Mouse (Mus musculus): Measurements from ENCODE around the gene Insl3. TPM values are rescaled to one million over a fixed set of nuclear protein-coding genes. Genes with fewer than 3 reads are reported as not detected.

Gene Insl3
- polyA plus RNA-seq, 1 experiment from 2014 or later: 2.0 TPM

DNA sequence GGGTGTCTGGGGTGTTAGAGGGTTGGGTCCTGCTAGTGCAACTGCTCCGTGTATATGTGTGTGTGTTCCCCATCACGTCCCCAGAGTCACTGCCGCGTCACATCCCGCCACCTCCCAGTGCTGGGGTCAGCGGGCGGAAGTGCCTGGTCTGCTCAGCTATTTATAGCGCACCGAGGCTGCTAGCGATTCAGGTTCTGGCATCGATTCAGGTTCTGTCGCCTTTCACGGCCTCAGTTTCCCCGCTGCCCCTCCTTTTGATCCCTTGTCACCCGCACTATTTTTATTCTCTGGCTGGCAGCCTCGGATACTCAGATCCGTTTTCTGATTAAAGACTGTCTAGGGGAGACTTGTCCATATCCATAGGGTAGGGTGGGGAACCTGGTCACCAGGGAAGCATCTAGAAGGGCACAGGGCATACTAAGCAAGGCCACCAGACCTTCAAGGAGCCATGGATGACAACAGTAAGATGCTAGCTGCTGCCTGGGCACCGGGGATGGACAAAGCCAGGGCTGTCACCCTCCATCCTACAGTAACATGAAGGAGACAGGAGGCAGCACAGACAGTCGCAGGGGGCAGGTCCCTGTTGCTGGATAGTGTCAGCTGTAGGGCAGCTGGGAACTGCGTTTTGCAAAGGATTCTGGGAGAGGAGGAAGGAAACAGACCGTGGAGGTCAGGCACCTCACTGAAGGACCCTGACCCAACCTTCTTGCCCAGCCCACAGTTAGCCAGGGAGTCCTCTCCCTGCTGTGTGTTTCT, 20.6 kb upstream of the Insl3 start:
- H3K4me1 ChIP-seq: peaks cover 34% of the 10 kb centered on the region
- ATAC-seq (ENCODE audit: insufficient read depth, low FRiP score, low read depth): no peak
- no peak overlapping the region for H3K9ac ChIP-seq
- H3K9me3 ChIP-seq: no peaks in the 10 kb centered on the region
- H3K36me3 ChIP-seq: no peaks in the 10 kb centered on the region
- H3K27ac ChIP-seq: no peak overlapping the region
- WGBS: 2% methylated on average over 21 of the region's 21 CpGs
- H3K27me3 ChIP-seq (replicated peaks): peaks cover 22% of the 10 kb centered on the region; the same call in 1 of the 2 replicates
- H3K4me3 ChIP-seq (replicated peaks): no peak overlapping the region
- peak overlapping the region; percentile 39 for H3K4me2 ChIP-seq

DNA sequence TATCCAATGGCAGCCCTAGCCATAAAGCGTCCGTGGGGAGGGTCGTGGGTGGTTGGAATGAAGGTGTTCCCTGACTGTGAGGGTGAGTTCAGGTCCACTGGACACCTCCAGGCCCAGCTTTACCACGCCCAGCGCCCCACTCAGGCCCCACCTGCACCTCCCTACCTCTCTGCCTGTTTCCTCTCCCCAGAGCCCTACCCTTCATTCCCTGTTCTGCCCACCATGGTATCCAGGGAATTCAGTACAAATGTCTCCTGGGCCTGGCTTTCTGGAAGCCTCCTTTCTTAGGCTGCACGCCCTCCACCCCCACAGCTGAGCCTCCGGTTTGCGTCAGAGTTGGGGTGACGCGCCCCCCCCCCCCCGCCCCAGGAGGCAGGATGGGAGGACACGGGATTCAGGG, 18.8 kb upstream of the Insl3 start:
- ATAC-seq (ENCODE audit: insufficient read depth, low FRiP score, low read depth): no peak
- H3K9me3 ChIP-seq: no peaks in the 10 kb centered on the region
- WGBS: 13% methylated on average over 11 of the region's 12 CpGs
- peak overlapping the region; percentile 92 for H3K4me2 ChIP-seq
- H3K36me3 ChIP-seq: no peaks in the 10 kb centered on the region
- peaks cover 22% of the 10 kb centered on the region; the same call in 1 of the 2 replicates for H3K27me3 ChIP-seq (replicated peaks)
- no peak overlapping the region for H3K9ac ChIP-seq
- no peak overlapping the region for H3K27ac ChIP-seq
- H3K4me3 ChIP-seq (replicated peaks): peak overlapping the region; percentile 46
- H3K4me1 ChIP-seq: peaks cover 34% of the 10 kb centered on the region

DNA sequence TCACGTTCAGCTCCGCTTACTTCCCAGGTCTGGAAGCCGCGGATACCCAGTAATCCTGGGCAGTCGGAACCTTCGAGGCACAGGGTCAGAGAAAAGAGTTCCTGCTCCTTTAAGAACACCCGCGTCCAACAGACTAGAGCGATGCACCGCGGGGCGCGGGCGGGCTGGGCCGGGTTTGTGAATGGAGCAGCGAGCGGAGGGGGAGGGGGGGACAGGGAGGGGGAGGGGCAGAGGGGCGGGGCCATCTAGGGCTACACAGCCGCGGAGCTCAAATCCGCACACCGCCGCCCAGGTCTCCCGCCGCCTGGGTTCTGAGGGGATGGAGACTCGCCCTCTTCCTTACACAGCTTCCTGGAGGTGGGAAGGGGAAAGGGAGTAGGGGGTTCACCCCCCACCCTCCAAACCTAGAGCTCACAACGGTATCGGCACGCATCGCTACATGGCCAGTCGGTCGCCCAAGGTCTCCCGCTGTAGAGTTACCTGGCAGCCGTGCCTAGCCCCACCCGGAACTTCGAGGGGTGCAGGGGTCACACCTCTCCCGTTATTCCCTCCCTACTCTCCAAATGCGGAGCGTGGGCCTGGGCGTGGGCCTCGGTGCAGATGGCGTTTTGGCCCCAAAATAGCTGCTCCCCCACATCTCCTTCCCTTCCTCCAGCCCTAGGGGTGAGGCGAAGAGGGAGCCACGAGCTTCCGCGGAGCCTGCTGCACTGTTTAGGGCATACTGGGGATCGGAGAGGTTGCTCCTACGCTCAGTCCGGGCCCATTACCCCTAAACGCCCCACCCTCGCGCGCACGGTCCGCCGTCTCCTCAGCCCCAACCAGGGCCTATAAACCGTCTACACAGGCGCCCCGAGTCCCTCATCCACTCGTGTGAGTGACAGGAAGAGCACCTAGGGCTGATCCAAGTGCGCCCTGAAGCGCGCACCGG, 18.1 kb upstream of the Insl3 start:
- Histone ChIP-seq H3K27ac (no peak overlapping the region), H3K9me3 (no peaks in the 10 kb centered on the region), H3K27me3 (replicated peaks) (peaks cover 22% of the 10 kb centered on the region; the same call in 1 of the 2 replicates), H3K4me1 (peaks cover 31% of the 10 kb centered on the region), H3K4me2 (peak overlapping the region; percentile 92), H3K4me3 (replicated peaks) (peak overlapping the region; percentile 46), H3K36me3 (no peaks in the 10 kb centered on the region), H3K9ac (no peak overlapping the region)
- ATAC-seq (ENCODE audit: insufficient read depth, low FRiP score, low read depth): peak; percentile 14
- under 1% methylated on average over 63 of the region's 64 CpGs for WGBS

DNA sequence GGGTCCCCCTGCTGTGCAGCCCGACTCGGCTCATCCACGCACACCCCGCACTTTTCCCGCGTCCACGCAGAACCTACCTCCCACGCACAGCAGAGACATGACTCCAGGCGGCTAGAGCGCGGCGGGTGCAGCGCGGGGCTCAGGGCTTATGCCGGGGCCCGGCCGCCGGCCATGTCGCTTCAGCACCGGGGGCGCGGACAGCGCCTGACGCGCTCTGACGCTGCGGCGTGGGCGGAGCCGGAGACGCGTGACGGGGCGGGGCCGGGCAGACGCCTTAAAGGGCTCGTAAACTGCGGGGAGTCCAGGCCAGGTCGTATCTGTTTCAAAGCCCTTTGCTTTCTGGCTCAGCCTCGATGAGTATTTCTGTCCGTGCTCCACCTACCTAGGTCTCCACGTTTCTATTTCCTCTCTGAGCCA, 17.5 kb upstream of the Insl3 start, which contains the start of gene Unc13a:
Gene Unc13a (minus strand): TSS at position 209 of the 417 bp plus-strand sequence.
- ATAC-seq (ENCODE audit: insufficient read depth, low FRiP score, low read depth): peak; percentile 51; the same call in 1 of the 2 replicates
- Histone ChIP-seq H3K27ac (no peak within 1 kb of the TSS), H3K9me3 (no peaks in the 10 kb centered on the region), H3K9ac (0 out of 2 replicates have a peak within 1 kb of the TSS, but pooled peaks have one; percentile 8), H3K27me3 (replicated peaks) (peaks cover 21% of the 10 kb centered on the region; the same call in 1 of the 2 replicates), H3K4me3 (replicated peaks) (peak within 1 kb of the TSS; percentile 46), H3K4me2 (peak within 1 kb of the TSS; percentile 92), H3K36me3 (no peaks in the 10 kb centered on the region), H3K4me1 (peaks cover 26% of the 10 kb centered on the region)
- 0% methylated on average over 42 of the region's 42 CpGs for WGBS

DNA sequence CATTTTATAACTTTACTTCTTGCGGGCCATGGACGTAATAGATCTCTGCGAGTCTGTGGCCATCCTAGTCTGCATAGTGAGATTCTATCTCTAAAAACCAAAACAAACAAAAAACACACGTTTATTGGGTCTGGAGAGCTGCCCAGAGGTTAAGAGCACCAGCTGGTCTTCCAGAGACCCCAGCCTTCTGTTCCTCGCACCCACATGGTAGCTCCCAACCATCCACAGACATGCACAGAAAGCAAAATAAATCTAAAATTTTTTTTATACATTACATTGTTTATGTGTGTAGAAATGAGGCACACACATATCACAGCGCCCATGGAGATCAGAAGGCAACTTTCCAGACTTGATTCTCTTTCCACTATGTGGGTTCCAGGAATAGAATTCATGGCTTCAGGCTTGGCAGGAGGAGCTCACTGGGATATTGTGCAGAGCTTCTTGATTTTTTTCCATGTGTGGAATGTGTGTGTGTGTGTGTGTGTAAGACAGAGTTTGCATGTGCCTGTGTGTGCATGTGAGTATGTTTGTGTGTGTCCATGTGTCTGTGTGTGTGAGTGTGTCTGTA, 16.8 kb upstream of the Insl3 start:
- Histone ChIP-seq H3K9me3 (no peaks in the 10 kb centered on the region), H3K36me3 (no peaks in the 10 kb centered on the region), H3K4me3 (replicated peaks) (peak overlapping the region; percentile 46; the same call in 1 of the 2 replicates), H3K27me3 (replicated peaks) (peaks cover 14% of the 10 kb centered on the region; the same call in 1 of the 2 replicates), H3K4me2 (peak overlapping the region; percentile 92), H3K27ac (no peak overlapping the region), H3K4me1 (peaks cover 26% of the 10 kb centered on the region), H3K9ac (no peak overlapping the region)
- no peak for ATAC-seq (ENCODE audit: insufficient read depth, low FRiP score, low read depth)
- WGBS: 60% methylated on average over 6 of the region's 6 CpGs

DNA sequence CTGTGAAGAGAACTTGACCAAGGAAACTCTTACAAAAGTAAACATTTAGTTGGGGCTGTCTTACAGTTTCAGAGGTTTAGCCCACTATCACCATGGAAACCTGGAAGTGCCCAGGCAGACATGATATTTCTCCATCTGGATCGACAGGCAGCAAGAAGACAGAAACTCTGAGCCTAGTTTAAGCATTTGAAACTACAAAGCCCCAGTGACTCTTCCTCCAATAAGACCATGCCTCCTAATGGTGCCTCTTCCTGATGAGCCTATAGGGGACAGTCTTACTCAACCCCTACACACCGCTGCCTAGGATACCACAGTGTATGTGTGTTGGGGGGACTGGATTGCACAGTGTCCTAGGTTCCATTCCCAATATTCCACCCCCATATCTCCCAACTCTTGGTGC, 14.9 kb upstream of the Insl3 start:
- H3K27me3 ChIP-seq (replicated peaks): peaks cover 20% of the 10 kb centered on the region
- no peaks in the 10 kb centered on the region for H3K36me3 ChIP-seq
- H3K4me3 ChIP-seq (replicated peaks): no peak overlapping the region
- 66% methylated on average over 2 of the region's 2 CpGs for WGBS
- no peak overlapping the region for H3K4me2 ChIP-seq
- no peak overlapping the region for H3K27ac ChIP-seq
- H3K9me3 ChIP-seq: no peaks in the 10 kb centered on the region
- H3K4me1 ChIP-seq: peaks cover 13% of the 10 kb centered on the region
- H3K9ac ChIP-seq: no peak overlapping the region
- no peak for ATAC-seq (ENCODE audit: insufficient read depth, low FRiP score, low read depth)

DNA sequence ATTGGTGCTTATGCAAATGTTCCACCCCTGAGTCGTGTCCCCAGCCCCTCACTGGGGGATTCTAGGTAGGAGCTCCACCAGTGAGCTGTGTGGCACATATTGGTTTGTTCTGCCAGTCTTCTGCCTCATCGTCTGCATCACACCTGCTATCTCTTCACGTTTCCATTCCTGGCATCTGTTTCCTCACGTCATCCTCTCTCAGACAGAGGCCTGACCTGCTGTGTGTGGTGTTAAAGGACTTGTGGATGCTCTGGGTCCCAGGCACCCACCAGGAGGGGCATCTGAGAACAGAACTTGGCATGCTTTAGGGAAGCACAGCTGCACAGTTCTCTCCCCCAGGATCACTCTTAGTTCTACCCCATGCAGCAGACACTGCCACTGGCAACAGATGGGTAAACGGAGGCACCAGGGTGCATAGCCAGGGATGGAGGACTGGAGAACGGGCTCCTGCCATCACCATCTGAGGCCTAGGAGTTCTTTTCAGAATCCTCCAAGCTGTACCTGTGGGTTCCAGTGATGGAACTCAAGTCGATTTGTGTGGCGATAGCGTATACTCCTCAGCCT, 13.5 kb upstream of the Insl3 start:
- H3K4me1 ChIP-seq: peaks cover 20% of the 10 kb centered on the region
- peaks cover 25% of the 10 kb centered on the region for H3K27me3 ChIP-seq (replicated peaks)
- peak overlapping the region; percentile 81 for H3K4me2 ChIP-seq
- H3K4me3 ChIP-seq (replicated peaks): peak overlapping the region; percentile 74
- H3K27ac ChIP-seq: peak overlapping the region; percentile 92; the same call in 1 of the 2 replicates
- H3K9me3 ChIP-seq: no peaks in the 10 kb centered on the region
- no peak overlapping the region; the same call in 1 of the 2 replicates for H3K9ac ChIP-seq
- no peaks in the 10 kb centered on the region for H3K36me3 ChIP-seq
- no peak for ATAC-seq (ENCODE audit: insufficient read depth, low FRiP score, low read depth)
- 39% methylated on average over 9 of the region's 9 CpGs for WGBS

DNA sequence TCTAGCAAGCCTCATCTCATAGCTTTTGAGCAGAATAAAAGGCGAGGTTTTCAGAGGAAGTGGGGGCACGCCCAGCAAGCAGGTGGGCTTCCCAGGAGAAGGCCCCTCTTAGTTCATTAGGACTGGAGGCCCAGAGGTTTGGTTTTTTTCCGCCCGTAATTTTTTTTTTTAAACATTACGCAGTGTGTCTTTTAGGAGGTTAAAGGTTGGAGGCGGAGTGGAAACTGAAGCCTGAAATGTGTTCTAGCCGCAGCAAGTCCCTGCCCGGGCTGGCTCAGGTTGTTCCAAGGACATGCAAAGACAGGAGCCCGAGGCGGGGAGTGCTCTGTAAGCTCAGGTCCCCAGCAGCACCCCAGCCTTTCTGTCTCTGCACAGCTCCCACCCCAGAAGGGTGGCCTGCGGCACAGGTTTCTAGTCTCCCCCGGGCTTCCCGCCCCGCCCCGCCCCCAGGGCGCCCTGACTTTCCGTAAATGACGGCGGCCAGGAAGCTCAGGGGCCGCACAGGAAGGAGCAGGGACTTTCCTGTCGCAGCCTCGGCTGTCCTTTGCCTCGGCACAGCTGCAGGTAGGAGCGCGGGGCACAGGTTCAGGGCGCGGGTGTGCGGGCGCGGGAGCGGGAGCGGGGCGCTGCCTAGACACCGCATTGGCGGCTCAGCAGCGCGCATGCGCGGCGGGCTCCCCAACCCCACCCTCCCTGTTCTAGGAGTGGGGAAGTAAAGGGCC, 12.8 kb upstream of the Insl3 start, which contains the start of gene Jak3:
Gene Jak3 (plus strand): TSS at position 277 of the 722 bp plus-strand sequence.
- peaks cover 13% of the 10 kb centered on the region for H3K4me1 ChIP-seq
- H3K9me3 ChIP-seq: no peaks in the 10 kb centered on the region
- H3K27me3 ChIP-seq (replicated peaks): peaks cover 30% of the 10 kb centered on the region
- ATAC-seq (ENCODE audit: insufficient read depth, low FRiP score, low read depth): peak; percentile 36
- peak within 1 kb of the TSS; percentile 58 for H3K9ac ChIP-seq
- no peaks in the 10 kb centered on the region for H3K36me3 ChIP-seq
- peak within 1 kb of the TSS; percentile 74 for H3K4me3 ChIP-seq (replicated peaks)
- 2% methylated on average over 40 of the region's 40 CpGs for WGBS
- peak within 1 kb of the TSS; percentile 92 for H3K27ac ChIP-seq
- H3K4me2 ChIP-seq: peak within 1 kb of the TSS; percentile 81

DNA sequence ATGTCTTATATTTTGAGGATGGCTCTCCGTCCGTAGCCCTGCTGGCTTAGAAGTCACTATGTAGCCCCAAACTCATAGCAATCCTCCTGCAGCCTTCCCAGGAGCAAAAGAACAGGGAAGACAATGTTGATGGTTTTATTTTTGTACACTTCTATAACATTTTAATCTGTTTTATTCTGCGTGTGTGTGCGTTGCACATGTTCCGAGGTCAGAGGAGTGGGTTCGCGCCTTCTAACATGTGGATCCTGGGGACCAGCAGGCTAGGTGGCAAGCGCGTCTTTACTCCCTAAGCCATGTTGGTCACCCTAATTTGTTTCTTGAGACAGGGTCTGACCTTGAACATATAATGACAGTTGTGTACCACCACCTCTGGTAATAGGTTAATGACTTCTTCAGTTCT, 12.2 kb upstream of the Insl3 start:
- peak overlapping the region; percentile 92; the same call in 1 of the 2 replicates for H3K27ac ChIP-seq
- H3K4me2 ChIP-seq: peak overlapping the region; percentile 81
- peaks cover 12% of the 10 kb centered on the region for H3K4me1 ChIP-seq
- no peak for ATAC-seq (ENCODE audit: insufficient read depth, low FRiP score, low read depth)
- H3K27me3 ChIP-seq (replicated peaks): peaks cover 36% of the 10 kb centered on the region
- H3K9me3 ChIP-seq: no peaks in the 10 kb centered on the region
- WGBS: 57% methylated on average over 9 of the region's 9 CpGs
- peak overlapping the region; percentile 58; the same call in 1 of the 2 replicates for H3K9ac ChIP-seq
- no peaks in the 10 kb centered on the region for H3K36me3 ChIP-seq
- H3K4me3 ChIP-seq (replicated peaks): peak overlapping the region; percentile 74

DNA sequence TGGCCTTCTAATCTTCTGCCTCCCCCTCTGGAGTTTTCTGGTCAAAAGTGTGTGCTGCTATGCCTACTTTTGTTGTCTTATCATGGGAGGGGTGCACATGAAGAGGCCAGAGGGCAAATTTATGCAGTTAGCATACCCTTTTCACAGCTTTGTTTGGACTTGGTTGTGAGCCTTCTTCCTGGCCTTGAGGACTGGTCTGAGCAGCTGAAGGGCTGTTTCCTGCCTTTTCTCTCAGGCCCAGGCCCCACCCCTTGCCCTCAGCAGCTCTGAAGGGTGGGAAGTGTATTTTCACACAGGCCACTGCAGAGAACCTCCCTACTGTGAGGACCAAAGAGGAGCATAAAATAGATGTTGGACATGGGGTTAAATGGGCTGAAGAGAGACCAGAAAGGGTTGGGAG, 11.5 kb upstream of the Insl3 start:
- peaks cover 14% of the 10 kb centered on the region for H3K4me1 ChIP-seq
- no peak for ATAC-seq (ENCODE audit: insufficient read depth, low FRiP score, low read depth)
- no peak overlapping the region for H3K4me2 ChIP-seq
- no peak overlapping the region; the same call in 1 of the 2 replicates for H3K27ac ChIP-seq
- no peak overlapping the region for H3K4me3 ChIP-seq (replicated peaks)
- no peaks in the 10 kb centered on the region for H3K36me3 ChIP-seq
- H3K27me3 ChIP-seq (replicated peaks): peaks cover 44% of the 10 kb centered on the region
- H3K9ac ChIP-seq: no peak overlapping the region
- H3K9me3 ChIP-seq: no peaks in the 10 kb centered on the region

DNA sequence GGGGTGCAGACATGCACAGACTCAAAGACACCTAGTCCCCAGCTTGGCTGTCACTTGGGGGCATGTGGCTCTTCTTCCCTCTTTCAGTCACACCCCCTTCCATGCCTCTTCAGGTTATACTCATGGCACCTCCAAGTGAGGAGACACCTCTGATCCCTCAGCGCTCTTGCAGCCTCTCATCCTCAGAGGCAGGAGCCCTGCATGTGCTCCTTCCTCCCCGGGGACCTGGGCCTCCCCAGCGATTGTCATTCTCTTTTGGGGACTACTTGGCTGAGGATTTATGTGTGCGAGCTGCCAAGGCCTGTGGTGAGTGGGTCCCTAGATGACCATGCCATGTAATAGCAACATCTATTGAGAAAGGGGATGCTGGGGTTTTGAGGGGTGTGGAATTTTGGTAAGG, 10.8 kb upstream of the Insl3 start:
- Histone ChIP-seq H3K4me2 (no peak overlapping the region), H3K36me3 (no peaks in the 10 kb centered on the region), H3K4me3 (replicated peaks) (no peak overlapping the region), H3K9ac (no peak overlapping the region), H3K9me3 (no peaks in the 10 kb centered on the region), H3K4me1 (peaks cover 14% of the 10 kb centered on the region), H3K27me3 (replicated peaks) (peaks cover 50% of the 10 kb centered on the region), H3K27ac (no peak overlapping the region)
- no peak for ATAC-seq (ENCODE audit: insufficient read depth, low FRiP score, low read depth)
- WGBS: 64% methylated on average over 4 of the region's 4 CpGs

Data from stomach, embryonic 15.5 days (tissue).